Mouse (Mus musculus) olfactory bulb, adult 2 months (tissue): ENCODE results near the gene Efna2.

Source experiments
- CTCF ChIP-seq: fragments of 200-500 bp; IDR thresholded peaks from 2 replicates; pipeline ENCODE4 v1.5.1; 2012; ENCODE audit warnings: low read depth, mild to moderate bottlenecking, low read length, moderate library complexity; ENCODE audit not compliant: insufficient read depth
- POLR2A ChIP-seq: fragments of 200-500 bp; IDR thresholded peaks from 2 replicates; pipeline ENCODE4 v1.6.1; 2012; ENCODE audit warnings: mild to moderate bottlenecking, low read depth, low read length, moderate library complexity; ENCODE audit not compliant: insufficient read depth

GRCm38 (mm10) chr10:80142530-80142925, 36.8 kb upstream of the Efna2 start:
- TF ChIP-seq POLR2A (no peak), CTCF (no peak)
